Mouse (Mus musculus) MEL (cell line): ENCODE results near the gene 1110051M20Rik. TPM values are rescaled to one million over a fixed set of nuclear protein-coding genes. Genes with fewer than 3 reads are reported as not detected.

Source experiments
- DNase-seq: peaks from one replicate; pipeline ENCODE4 v3.0.0; 2011; ENCODE audit warnings: low read depth, low spot score
- H3K27ac ChIP-seq: 2 replicates; pipeline ENCODE4 v1.5.1; 2012; ENCODE audit warnings: low read depth, mild to moderate bottlenecking, control low read depth, low read length, moderate library complexity; ENCODE audit not compliant: control insufficient read depth
- H3K27me3 ChIP-seq, 2 experiments: fragments of 150-350 bp in 1 of 2; sonication (generic) in 1 of 2; 2 replicates each; pipeline ENCODE4 v1.6.1; 2012; ENCODE audit warnings: low read length in 2 of 2, mild to moderate bottlenecking in 2 of 2, improper control_type of control experiment in 1 of 2, moderate library complexity in 1 of 2; ENCODE audit not compliant: insufficient read depth in 2 of 2, control insufficient read depth in 1 of 2
- H3K36me3 ChIP-seq, 2 experiments: 2 replicates each; pipeline ENCODE4 v1.6.1; 2012 to 2014; ENCODE audit warnings: low read length in 2 of 2, improper control_type of control experiment in 1 of 2, inconsistent platforms in 1 of 2, mild to moderate bottlenecking in 1 of 2; ENCODE audit not compliant: insufficient read depth in 2 of 2, control insufficient read depth in 1 of 2
- H3K4me1 ChIP-seq, 2 experiments: fragments of 150-350 bp in 1 of 2; sonication (generic) in 1 of 2; 2 replicates each; pipeline ENCODE4 v1.6.1; 2012; ENCODE audit warnings: low read length in 2 of 2, improper control_type of control experiment in 1 of 2, mild to moderate bottlenecking in 1 of 2; ENCODE audit not compliant: insufficient read depth in 2 of 2, control insufficient read depth in 1 of 2
- H3K4me3 ChIP-seq, 2 experiments: fragments of 150-350 bp in 1 of 2; sonication (generic) in 1 of 2; 2 replicates each; pipeline ENCODE4 v1.5.1; 2012; ENCODE audit warnings: low read depth in 2 of 2, low read length in 2 of 2, mild to moderate bottlenecking in 2 of 2, moderate library complexity in 2 of 2, control low read depth in 1 of 2, improper control_type of control experiment in 1 of 2; ENCODE audit not compliant: control insufficient read depth in 1 of 2, insufficient read depth in 1 of 2
- H3K79me2 ChIP-seq: 2 replicates; pipeline ENCODE4 v1.6.1; 2012; ENCODE audit warnings: mild to moderate bottlenecking, low read length, moderate library complexity; ENCODE audit not compliant: control insufficient read depth, poor library complexity, insufficient read depth
- H3K9ac ChIP-seq: 2 replicates; pipeline ENCODE4 v1.6.1; 2012; ENCODE audit warnings: low read depth, mild to moderate bottlenecking, control low read depth, low read length, moderate library complexity; ENCODE audit not compliant: control insufficient read depth, poor library complexity, severe bottlenecking
- H3K9me3 ChIP-seq: fragments of 150-350 bp; sonication (generic); replicated peaks from 2 replicates; pipeline ENCODE4 v1.6.1; 2012; ENCODE audit warnings: mild to moderate bottlenecking, low read length, improper control_type of control experiment, moderate library complexity; ENCODE audit not compliant: insufficient read depth
- CHD1 ChIP-seq: IDR thresholded peaks from 2 replicates; pipeline ENCODE4 v1.6.1; 2012; ENCODE audit warnings: low read depth, mild to moderate bottlenecking, inconsistent platforms, low read length, improper control_type of control experiment
- E2F4 ChIP-seq: IDR thresholded peaks from 2 replicates; pipeline ENCODE4 v1.6.1; 2011; ENCODE audit warnings: low read depth, low read length, improper control_type of control experiment, borderline replicate concordance
- ELF1 ChIP-seq: IDR thresholded peaks from 2 replicates; pipeline ENCODE4 v1.6.1; 2014; ENCODE audit warnings: low read depth, mild to moderate bottlenecking, inconsistent platforms, low read length, improper control_type of control experiment, moderate library complexity
- ETS1 ChIP-seq: IDR thresholded peaks from 2 replicates; pipeline ENCODE4 v1.6.1; 2012; ENCODE audit warnings: low read depth, mild to moderate bottlenecking, inconsistent platforms, low read length, improper control_type of control experiment, moderate library complexity
- GABPA ChIP-seq: IDR thresholded peaks from 2 replicates; pipeline ENCODE4 v1.6.1; 2012; ENCODE audit warnings: low read depth, mild to moderate bottlenecking, inconsistent platforms, low read length, improper control_type of control experiment, moderate library complexity
- GATA1 ChIP-seq: IDR thresholded peaks from 2 replicates; pipeline ENCODE4 v1.6.1; 2011; ENCODE audit warnings: low read depth, low read length, improper control_type of control experiment
- HCFC1 ChIP-seq: IDR thresholded peaks from 2 replicates; pipeline ENCODE4 v1.6.1; 2012; ENCODE audit warnings: low read depth, mild to moderate bottlenecking, inconsistent platforms, low read length, improper control_type of control experiment, moderate library complexity
- JUND ChIP-seq: IDR thresholded peaks from 2 replicates; pipeline ENCODE4 v1.6.1; 2011; ENCODE audit warnings: low read depth, mild to moderate bottlenecking, improper control_type of control experiment, low read length
- KAT2A ChIP-seq: conservative IDR thresholded peaks from 2 replicates; pipeline ENCODE4 v1.6.1; 2012; ENCODE audit warnings: low read depth, low read length, improper control_type of control experiment, inconsistent platforms
- MAZ ChIP-seq: IDR thresholded peaks from 2 replicates; pipeline ENCODE4 v1.6.1; 2012; ENCODE audit warnings: low read depth, mild to moderate bottlenecking, inconsistent platforms, low read length, improper control_type of control experiment
- MXI1 ChIP-seq: IDR thresholded peaks from 2 replicates; pipeline ENCODE4 v1.6.1; 2011; ENCODE audit warnings: mild to moderate bottlenecking, low read depth, low read length, improper control_type of control experiment
- NELFE ChIP-seq: IDR thresholded peaks from 2 replicates; pipeline ENCODE4 v1.6.1; 2011; ENCODE audit warnings: low read depth, low read length, improper control_type of control experiment
- NRF1 ChIP-seq: IDR thresholded peaks from 2 replicates; pipeline ENCODE4 v1.6.1; 2014; ENCODE audit warnings: low read depth, mild to moderate bottlenecking, inconsistent platforms, low read length, improper control_type of control experiment, moderate library complexity; ENCODE audit not compliant: poor library complexity, insufficient read depth, severe bottlenecking
- POLR2A ChIP-seq, 2 experiments: IDR thresholded peaks; 2 replicates each; pipeline ENCODE4 v1.6.1; 2011 to 2012; ENCODE audit warnings: low read length in 2 of 2, mild to moderate bottlenecking in 2 of 2, control low read depth in 1 of 2, improper control_type of control experiment in 1 of 2, low read depth in 1 of 2, moderate library complexity in 1 of 2; ENCODE audit not compliant: control insufficient read depth in 1 of 2, insufficient read depth in 1 of 2, poor library complexity in 1 of 2
- POLR2AphosphoS2 ChIP-seq: IDR thresholded peaks from 2 replicates; pipeline ENCODE4 v1.6.1; 2011; ENCODE audit warnings: low read length, improper control_type of control experiment
- POLR2AphosphoS5 ChIP-seq: IDR thresholded peaks from 2 replicates; pipeline ENCODE4 v1.6.1; 2012; ENCODE audit warnings: low read depth, borderline replicate concordance, mild to moderate bottlenecking, inconsistent platforms, low read length, moderate library complexity, mixed read lengths
- RAD21 ChIP-seq: IDR thresholded peaks from 2 replicates; pipeline ENCODE4 v1.6.1; 2011; ENCODE audit warnings: mild to moderate bottlenecking, low read depth, low read length, improper control_type of control experiment
- RCOR1 ChIP-seq: IDR thresholded peaks from 2 replicates; pipeline ENCODE4 v1.6.1; 2012; ENCODE audit warnings: low read depth, mild to moderate bottlenecking, inconsistent platforms, low read length, improper control_type of control experiment
- SIN3A ChIP-seq: IDR thresholded peaks from 2 replicates; pipeline ENCODE4 v1.6.1; 2012; ENCODE audit warnings: low read length, improper control_type of control experiment, inconsistent platforms
- SMC3 ChIP-seq: IDR thresholded peaks from 2 replicates; pipeline ENCODE4 v1.6.1; 2011; ENCODE audit warnings: low read depth, low read length, improper control_type of control experiment
- TAL1 ChIP-seq: IDR thresholded peaks from 2 replicates; pipeline ENCODE4 v1.6.1; 2012; ENCODE audit warnings: mild to moderate bottlenecking, inconsistent platforms, low read length, moderate library complexity, mixed read lengths
- TBP ChIP-seq: IDR thresholded peaks from 2 replicates; pipeline ENCODE4 v1.8.0; 2011; ENCODE audit warnings: low read depth, low read length, improper control_type of control experiment
- USF1 ChIP-seq: IDR thresholded peaks from 2 replicates; pipeline ENCODE4 v1.6.1; 2014; ENCODE audit warnings: low read depth, mild to moderate bottlenecking, inconsistent platforms, low read length, improper control_type of control experiment, moderate library complexity
- ZC3H11A ChIP-seq: IDR thresholded peaks from 2 replicates; pipeline ENCODE4 v1.6.1; 2012; ENCODE audit warnings: low read depth, mild to moderate bottlenecking, inconsistent platforms, low read length, improper control_type of control experiment
- ZMIZ1 ChIP-seq: IDR thresholded peaks from 2 replicates; pipeline ENCODE4 v1.6.1; 2012; ENCODE audit warnings: low read depth, mild to moderate bottlenecking, inconsistent platforms, low read length, improper control_type of control experiment, moderate library complexity
- ZNF384 ChIP-seq: IDR thresholded peaks from 2 replicates; pipeline ENCODE4 v1.6.1; 2012; ENCODE audit warnings: low read depth, mild to moderate bottlenecking, inconsistent platforms, low read length, improper control_type of control experiment
- polyA plus RNA-seq, 2 experiments: library from polyadenylated mRNA; stranded (reverse) in 1 of 2; unstranded in 1 of 2; fragments of >175 nt in 1 of 2; fragments of >200 nt in 1 of 2; gene quantifications; 2 replicates each; pipeline versions ENCODE4 v1.2.1 to v1.2.4; 2012; ENCODE audit warnings: low replicate concordance in 2 of 2, low read depth in 1 of 2; ENCODE audit not compliant: insufficient read length in 2 of 2, insufficient read depth in 1 of 2, missing spikeins in 1 of 2
- total RNA-seq: library from RNA; depleted of rRNA; stranded (reverse); fragments of 300-350 nt; gene quantifications from 2 replicates; pipeline ENCODE4 v1.2.3, GENCODE M21; 2012

1110051M20Rik gene
- total and polyA plus RNA-seq, 3 experiments: 23.0 to 23.3 TPM; not detected in 1

GRCm38 (mm10) chr2:91405071-91405470, 39.4 kb downstream of the 1110051M20Rik start:
- H3K79me2 ChIP-seq: no peaks in the 10 kb centered on the region
- no peaks in the 10 kb centered on the region for H3K27me3 ChIP-seq
- no peak for DNase-seq
- no peak overlapping the region for H3K4me3 ChIP-seq
- H3K27ac ChIP-seq: no peak overlapping the region
- no peak overlapping the region for H3K9ac ChIP-seq
- H3K36me3 ChIP-seq: peaks cover 0 to 3% of the 10 kb centered on the region in 2 experiments; a peak in 1 of 4 replicates
- TF ChIP-seq ZNF384 (no peak), ZC3H11A (no peak), MXI1 (no peak), SMC3 (no peak), NELFE (no peak), KAT2A (no peak), TAL1 (no peak), GATA1 (no peak), HCFC1 (no peak), CHD1 (no peak), RCOR1 (no peak), USF1 (no peak)
- TF ChIP-seq, all 39 proteins: peak for 0
- Histone ChIP-seq H3K9me3 (no peaks in the 10 kb centered on the region), H3K4me1 (peaks cover 0 to 9% of the 10 kb centered on the region in 2 experiments; a peak in 2 of 4 replicates)

- Histone ChIP-seq H3K27me3 (no peaks in the 10 kb centered on the region), H3K4me3 (no peak overlapping the region), H3K79me2 (no peaks in the 10 kb centered on the region), H3K9ac (no peak overlapping the region), H3K27ac (no peak overlapping the region), H3K4me1 (peaks cover 0 to 9% of the 10 kb centered on the region in 2 experiments; a peak in 2 of 4 replicates), H3K9me3 (no peaks in the 10 kb centered on the region), H3K36me3 (peaks cover 0 to 3% of the 10 kb centered on the region in 2 experiments; a peak in 1 of 4 replicates)
- no peak for DNase-seq
- TF ChIP-seq SMC3: no peak
- no peak for TF ChIP-seq POLR2A (IDR thresholded peaks at IDR 0.05; ENCODE audit: control insufficient read depth in 1 of 2, insufficient read depth in 1 of 2, low read depth in 1 of 2, low read length in 2 of 2, poor library complexity in 1 of 2)
- TF ChIP-seq RAD21: no peak
- TF ChIP-seq CHD1: no peak
- no peak for TF ChIP-seq NRF1
- no peak for TF ChIP-seq E2F4
- no peak for TF ChIP-seq RCOR1
- no peak for TF ChIP-seq JUND
- TF ChIP-seq POLR2AphosphoS2: no peak
- no peak for TF ChIP-seq ZMIZ1
- TF ChIP-seq ETS1: no peak
- TF ChIP-seq GATA1: no peak
- no peak for TF ChIP-seq TAL1
- no peak for TF ChIP-seq MAZ
- TF ChIP-seq NELFE: no peak
- TF ChIP-seq TBP: no peak
- no peak for TF ChIP-seq POLR2AphosphoS5
- TF ChIP-seq GABPA: no peak
- TF ChIP-seq ELF1: no peak
- no peak for TF ChIP-seq SIN3A
Observed at GRCm38 (mm10) chr2:91399727-91400126, 44.8 kb downstream of the 1110051M20Rik start.
